Mouse (Mus musculus): ENCODE measurements around the gene Aptx.

DNA sequence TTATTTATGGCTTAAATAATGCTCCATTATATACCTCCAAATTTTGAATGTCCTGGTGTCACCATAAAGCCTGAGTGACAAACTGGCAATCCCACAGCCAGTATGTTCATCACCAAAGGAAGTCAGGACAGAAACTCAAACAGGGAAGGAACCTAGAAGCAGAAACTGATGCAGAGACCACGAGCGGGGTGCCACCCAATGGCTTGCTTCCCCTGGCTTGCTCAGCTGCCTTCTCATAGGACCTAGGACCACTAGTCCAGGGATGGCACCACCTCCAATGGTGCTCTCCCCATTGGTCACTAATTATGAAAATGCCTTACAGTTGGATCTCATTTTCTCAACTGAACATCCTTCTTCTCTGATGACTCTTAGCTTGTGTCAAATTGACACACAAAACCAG is 19.7 kb downstream of the Aptx start:
- TF ChIP-seq EP300 (optimal IDR thresholded peaks at IDR 0.05) (no peak), CTCF (IDR thresholded peaks at IDR 0.05; ENCODE audit: low read depth) (no peak)

Measured in stomach, postnatal 0 days (tissue).